Mouse (Mus musculus) left cerebral cortex, adult 18-20 months (tissue): Measurements from ENCODE around the gene Gm28048. TPM values are rescaled to one million over a fixed set of nuclear protein-coding genes. Genes with fewer than 3 reads are reported as not detected.

Source experiments
- DNase-seq, 2 experiments: peaks; one replicate each; pipeline ENCODE4 v3.0.0; 2021 to 2022; ENCODE audit warnings: low spot score in 2 of 2, mixed read lengths in 1 of 2
- total RNA-seq, 2 experiments: library from RNA; stranded (reverse); gene quantifications; 2 replicates each; pipeline ENCODE4 v1.2.3; 2021

Gene Gm28048
- total RNA-seq, 2 experiments from 2014 or later: 10.1 to 11.3 TPM

DNA sequence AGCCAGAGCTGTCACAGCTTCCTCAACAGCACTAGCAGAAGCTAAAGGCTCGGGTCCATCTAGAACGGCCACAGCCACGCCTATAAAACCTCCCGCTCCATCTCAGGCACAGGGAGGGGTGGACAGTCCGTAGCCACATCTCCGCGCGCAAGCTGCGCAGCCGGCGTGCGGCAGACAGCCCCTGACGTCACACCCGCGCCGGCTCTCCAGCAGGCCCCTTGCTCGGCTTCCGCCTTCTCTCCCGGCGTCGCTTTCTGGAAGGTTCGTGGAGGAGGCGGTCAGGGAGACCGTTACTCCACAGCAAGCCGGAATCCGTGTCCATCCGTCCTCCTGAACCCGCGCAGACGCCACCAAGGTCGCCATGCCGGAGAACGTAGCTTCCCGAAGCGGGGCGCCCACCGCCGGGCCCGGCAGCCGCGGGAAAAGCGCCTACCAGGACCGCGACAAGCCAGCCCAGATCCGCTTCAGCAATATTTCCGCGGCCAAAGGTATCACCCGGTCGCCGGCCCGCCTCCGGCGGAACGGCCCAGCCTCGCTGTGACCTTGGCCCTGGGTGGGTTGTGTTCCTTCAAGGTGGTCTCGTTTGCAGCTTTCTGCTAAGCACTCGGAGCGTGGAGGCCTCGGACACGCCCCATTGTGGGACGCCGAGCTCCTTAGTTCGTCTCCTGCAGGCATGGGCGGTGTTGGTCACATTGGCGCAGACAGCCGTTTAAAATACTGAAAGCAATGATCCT is 8.7 kb upstream of the Gm28048 start, which contains the start of gene Cct4:
Cct4 (plus strand) TSS at position 127 of the 734 bp plus-strand sequence.
- peak; percentile 94 to 95 for DNase-seq

DNA sequence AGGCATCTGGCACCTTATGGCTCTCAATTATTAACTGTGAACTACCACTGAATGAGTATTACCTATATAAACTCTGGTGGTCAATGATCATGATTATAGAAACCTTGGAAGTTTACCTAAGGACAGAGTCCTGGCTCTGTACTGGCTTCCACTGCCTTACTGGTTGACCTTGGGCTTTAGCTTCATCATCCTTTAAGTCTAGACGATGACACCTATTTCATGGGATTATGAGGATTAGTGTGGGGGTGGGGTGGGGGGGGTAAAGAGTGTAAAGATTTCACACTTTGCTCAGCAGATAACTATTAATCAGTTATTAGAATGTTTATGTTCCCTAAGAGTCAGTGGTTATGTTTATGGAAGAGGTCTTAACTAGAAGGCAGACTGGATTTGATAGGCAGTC is 7.9 kb upstream of the Gm28048 start:
- no peak for DNase-seq

DNA sequence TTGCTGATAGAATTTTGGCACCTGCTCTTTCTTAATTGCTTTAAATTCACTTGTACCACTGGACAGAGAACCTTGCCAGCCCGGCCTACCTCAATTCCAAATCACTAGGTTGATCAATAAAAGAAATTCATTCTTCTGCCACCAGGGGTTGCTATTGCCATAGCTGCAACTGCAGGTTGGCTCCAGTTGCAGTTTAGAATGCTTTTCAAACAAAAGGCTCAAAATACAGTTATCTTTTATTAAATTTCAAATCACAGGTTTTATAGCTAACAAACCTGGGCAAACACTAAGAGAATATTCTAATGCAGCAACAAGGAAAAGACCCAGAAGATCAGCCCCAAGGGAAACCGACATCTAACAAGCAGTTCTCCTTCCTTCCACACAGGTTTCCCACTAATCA is 5.5 kb upstream of the Gm28048 start:
- DNase-seq: peak; percentile 25 to 42

DNA sequence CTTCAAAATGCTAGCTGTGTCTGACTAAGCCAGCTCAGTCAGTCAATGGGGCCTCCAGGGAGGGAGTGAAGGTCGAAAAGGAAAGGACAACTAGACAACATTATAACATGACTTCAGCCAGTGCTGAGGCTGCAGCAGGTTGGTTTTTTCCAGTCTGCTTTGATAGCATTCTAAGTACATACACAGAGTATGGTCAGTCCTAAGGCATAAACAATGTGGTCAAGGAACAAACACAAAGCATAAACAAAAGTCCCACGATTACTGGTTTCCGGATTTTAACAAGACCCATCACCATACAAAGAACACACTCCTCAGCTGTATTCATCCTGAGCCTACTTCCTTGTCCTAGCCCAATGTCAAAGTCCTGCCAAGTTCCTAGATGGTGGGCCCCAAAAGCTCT is 3.6 kb upstream of the Gm28048 start:
- no peak for DNase-seq

DNA sequence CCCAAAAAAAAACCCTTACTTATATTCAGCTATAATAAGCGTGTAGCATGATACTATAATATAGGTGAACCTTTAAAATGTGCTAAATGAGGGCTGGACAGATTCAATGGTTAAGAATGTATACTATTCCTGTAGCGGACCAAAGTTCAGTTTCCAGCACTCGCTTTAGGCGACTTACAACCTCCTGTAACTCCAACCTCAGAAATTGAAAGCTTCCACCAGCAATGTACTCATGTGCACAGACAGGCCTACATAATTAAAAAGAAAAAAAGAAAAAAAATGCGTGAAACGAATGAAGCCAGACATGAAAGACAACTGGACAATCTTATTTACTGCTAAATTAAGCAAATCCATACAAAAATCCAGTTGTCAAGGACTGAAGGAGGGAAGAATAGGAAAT is 956 bp upstream of the Gm28048 start:
- DNase-seq: no peak

DNA sequence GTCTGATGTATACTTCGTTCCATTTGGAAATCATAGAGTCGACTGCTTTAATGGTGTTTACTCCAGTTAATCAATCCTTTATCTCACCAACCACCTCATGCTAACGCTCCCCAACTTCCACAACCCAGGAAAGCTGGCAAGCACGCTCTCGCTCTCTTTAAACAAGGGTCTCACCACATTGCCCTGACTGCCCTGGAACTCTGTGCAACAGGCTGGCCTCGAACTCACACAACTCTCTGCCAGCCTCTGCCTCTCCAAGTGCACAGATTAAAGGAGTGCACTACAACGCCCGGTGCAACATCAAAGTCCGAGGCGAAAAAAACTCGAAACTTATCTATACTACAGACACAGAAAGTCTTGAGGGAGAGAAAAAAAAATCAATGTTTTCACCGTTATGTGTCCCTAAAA is 343 bp downstream of the Gm28048 start:
- DNase-seq: no peak

DNA sequence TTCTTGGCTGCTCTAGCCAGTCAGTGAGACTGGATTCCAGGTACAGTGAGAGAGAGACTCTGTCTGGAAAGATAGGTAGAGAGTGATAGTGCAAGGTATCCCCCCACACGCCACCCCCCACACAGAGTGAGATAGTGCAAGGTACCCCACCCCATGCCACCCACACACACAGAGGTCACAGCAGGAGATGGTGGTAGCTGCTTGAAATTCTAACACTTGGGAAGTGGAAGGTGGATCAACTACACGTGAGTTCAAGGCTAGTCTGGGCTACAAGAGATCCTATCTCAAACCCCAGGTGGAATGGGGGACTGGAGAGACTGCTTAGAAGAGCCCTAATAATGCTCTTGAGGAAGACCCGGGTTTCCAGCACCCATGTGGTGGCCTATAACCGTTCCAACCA is 849 bp downstream of the Gm28048 start:
- DNase-seq: no peak

DNA sequence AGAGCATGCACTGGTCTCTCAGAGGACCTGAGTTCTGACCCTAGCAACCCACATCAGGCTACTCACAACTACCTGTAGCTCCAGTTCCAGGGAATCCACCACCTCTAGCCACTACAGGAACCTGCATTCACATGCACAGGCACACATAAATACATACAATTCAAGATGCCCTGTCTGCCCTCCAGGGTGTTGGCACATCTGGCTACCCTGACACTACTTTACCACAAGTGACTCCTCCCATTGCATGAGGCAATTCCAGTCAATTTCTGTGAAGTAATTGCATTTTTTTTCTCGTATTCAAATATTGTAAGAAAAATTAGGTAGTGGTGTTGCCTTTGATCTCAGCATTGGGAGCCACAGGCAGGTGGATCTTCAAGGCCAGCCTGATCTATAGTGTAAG is 2.7 kb downstream of the Gm28048 start:
- DNase-seq: no peak

DNA sequence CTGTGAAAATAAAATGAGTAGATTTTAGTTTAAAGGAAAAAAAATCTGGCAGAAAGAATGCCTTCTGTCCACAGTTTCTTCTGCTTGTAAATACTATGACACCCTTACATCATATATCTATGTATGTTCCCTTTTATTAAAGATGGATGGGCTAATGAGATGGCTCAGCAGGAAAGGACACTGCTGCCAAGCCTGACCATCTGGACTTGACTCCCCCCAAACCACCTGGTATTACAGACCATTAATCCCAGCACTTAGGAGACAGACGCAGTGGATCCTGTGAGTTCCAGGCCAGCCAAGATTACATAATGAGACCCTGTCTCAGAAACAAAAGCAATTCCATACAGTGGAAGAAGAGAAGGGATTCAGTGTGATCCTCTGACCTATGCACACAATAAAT is 3.2 kb downstream of the Gm28048 start:
- DNase-seq: no peak

DNA sequence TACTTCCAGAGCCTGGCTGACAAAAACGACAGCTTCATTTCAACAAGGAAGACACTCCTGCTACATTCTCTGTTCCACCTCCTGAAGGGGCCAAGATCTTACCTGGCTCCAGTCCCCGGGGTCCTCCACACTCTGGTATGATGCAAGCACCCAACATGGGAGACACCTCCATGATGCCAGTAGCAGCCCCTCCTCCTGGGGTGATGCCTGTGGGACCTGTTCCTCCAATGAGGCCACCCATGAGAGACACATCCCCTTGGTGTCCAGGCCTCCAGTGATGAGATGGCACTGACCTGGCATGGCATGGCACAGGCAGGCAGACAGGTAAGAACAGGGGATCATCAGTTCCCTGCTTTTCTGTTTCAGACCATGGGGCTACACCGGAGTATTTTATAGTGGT is 3.7 kb downstream of the Gm28048 start:
- no peak for DNase-seq

DNA sequence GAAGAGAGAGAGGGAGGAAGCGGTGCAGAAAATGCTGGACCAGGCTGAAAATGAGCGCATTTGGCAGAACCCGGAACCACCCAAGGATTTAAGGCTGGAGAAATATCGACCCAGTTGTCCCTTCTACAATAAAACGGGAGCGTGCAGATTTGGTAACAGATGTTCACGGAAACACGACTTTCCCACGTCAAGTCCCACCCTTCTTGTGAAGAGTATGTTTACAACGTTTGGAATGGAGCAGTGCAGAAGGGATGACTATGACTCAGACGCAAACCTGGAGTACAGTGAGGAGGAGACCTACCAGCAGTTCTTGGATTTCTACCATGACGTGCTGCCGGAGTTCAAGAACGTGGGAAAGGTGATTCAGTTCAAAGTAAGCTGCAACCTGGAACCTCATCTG is 8.3 kb downstream of the Gm28048 start:
- DNase-seq: peak in 1 of 2 experiments; percentile 23

DNA sequence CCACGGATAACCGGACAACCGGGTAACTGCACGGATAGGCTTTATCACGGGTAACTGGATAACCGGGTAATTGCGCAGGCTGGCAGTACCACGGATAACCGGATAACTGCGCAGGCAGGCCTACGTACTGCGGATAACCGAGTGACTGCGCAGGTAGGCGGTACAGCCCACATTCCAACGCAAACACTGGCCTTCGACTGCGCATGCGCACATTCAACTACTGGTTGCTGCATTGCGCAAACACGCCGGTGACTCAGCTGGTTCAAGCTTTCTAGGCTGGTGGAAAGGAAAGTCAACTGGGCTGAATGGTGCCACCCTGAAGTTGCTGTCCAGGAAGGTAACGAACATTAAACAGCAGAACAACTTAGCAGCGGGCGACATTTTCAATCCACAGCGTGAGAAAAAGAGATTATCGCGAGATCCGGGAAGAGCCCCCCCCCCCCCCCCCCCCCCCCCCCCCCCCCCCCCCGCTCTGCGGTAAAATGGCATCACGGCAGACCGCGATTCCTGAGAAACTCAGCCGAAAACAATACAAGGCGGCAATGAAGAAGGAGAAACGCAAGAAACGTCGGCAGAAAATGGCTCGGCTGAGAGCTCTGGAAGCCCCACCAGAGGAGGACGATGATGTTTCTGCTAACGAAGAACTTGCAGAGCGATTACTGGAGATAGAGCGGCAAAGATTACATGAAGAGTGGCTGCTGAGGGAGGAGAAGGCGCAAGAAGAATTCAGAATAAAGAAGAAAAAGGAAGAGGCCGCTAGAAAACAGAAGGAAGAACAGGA is 9.0 kb downstream of the Gm28048 start:
- peak; percentile 81 to 86 for DNase-seq

DNA sequence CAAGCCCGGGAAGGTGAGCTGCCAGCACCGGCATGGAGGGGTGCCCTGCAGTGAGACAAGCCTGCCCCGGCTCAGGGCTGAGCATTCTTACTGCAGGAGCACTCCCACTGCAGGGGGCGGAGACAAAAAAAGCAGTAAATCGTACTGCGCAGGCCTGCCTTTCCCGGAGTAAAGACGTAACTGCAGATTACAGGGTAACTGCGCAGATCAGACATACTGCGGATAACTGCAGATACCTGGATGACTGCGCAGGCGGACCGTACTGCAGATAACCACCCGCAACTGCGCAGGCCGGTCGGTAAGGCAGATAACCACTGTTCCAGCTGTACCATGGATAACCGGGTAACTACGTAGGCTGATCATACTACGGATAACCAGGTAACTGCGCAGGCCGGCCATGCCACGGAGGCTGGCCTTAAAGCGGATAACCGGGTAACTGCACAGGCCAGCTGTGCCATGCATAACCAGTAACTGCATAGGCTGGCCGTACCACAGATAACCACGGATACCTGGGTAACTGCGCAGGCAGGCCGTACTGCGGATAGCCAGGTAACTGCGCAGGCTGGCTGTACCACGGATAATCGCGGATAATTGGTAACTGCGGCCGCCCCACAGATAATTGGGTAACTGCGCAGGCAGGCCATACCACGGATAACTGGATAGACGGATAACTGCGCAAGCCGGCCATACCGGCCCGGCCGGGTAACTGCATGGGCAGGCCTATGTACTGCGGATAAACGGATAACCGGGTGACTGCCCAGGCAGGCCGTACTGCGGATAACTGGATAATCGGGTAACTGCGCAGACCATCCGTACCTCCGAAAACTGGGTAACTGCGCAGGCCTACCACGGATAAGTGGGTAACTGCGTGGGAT is 9.8 kb downstream of the Gm28048 start, which contains the start of gene Zrsr1:
Zrsr1 (plus strand) TSS at position 171 of the 875 bp plus-strand sequence.
- DNase-seq: peak; percentile 73 to 76

DNA sequence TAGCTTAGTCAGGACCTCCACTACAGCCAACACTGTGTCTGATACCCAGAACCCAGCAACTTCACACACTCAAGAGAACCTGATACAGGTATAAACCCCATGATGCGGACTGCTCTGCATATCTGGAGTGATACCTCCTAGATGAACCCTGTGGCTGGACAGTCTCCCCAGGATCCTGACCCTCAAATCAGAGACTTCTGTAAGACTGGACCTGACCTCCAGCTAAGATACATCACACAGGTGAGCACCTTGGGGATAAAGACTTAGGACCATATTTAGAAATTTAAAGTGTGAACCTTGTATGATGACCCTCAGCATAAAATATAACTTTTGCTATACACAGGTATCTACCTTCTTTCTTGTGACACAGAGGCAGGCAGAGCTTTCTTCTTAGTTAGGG is 11.3 kb downstream of the Gm28048 start:
- no peak for DNase-seq

DNA sequence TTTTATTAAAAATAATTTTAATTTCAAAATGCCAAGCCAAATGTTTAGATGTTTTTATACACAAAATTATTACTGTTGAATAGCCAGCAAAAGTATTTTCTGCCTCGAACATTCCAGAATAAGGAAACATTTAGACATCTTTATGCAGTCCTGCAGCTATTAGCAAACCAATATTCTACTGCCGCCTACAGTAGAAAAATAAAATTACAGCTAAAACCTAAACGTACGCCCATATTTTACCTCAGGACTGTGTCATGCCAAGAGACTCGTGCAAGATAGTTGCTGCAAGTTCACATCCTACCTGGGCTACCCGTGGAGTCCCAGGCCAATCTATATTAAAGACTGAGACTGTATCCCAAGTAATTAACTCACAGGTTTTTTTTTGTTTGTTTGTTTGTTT is 12.4 kb downstream of the Gm28048 start:
- DNase-seq: no peak

DNA sequence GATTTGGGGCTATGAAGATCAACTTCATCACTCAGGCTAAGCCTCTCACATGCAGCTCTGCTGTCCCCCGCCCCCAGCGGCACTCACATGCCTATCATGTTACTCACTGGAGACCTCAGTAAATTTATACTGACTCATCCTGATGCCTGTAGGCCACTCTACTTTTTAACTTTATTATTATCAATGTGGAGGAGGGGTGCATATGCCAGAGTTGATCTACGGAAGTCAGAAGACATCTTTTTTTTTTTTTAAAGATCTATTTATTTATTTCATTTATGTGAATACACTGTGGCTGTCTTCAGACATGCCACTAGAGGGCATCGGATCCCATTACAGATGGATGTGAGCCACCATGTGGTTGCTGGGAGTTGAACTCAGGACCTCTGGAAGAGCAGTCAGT is 16.4 kb downstream of the Gm28048 start:
- DNase-seq: no peak

DNA sequence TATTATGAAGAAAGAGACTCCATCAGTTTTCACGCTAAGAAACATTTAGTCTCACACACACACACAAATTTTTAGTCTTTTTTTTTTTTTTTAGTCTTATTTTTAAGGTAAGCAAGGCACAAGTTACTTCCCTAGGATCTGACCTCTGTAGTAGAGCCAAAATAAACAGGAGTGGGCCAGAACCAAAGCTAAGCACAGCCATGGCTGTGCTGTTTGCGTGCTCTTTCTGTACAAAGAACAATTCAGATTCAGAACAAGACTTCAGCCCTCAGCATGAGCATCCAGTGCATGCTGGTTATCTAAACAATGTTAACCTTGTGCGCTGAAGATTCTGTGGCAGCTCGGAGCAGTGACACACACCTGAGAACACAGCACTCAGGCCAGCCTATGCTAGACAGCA is 17.5 kb downstream of the Gm28048 start:
- DNase-seq: no peak

DNA sequence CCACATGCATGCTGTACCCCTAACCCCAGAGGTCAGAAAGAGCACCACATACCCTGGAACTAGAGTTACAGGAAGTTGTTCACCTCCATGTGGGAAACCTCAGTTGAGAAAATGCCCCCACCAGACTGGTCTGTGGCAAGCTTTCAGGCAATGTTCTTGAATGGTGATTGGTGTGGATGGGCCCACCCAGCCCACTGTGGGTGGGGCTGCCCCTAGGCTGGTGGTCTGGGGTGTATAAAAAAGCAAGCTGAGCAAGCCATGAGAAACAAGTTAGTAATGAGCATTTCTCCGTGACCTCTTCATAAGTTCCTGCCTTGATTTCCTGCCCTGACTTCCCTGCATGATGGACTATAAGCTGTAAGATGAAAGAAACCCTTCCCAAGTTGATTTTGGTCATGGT is 19.8 kb downstream of the Gm28048 start:
- DNase-seq: no peak

DNA sequence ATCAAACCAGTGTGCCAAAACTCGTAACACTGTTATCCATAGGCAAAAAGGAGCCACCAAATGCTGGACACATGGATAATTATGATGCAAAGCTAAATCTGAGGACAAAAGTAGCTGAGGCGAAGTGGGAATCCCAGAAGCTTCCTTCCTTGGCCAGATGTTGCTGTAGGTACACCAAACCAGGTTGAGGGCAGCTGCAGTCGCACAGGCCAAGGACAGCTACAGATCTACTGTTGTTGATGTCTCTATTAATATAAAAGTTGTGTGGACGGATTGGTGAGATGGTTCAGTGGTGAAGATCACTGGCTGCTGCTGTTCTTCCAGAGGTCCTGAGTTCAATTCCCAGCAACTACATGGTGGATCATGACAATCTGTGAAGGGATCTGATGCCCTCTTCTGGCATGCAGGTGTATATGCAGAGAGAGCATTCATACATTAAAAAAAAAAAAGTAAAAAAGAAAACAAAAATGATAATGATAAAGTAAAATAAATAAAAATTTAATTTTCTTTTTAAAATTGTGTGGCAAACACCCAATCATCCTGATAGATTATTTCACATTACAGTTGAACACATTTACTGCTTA is 24.0 kb downstream of the Gm28048 start:
- no peak for DNase-seq

DNA sequence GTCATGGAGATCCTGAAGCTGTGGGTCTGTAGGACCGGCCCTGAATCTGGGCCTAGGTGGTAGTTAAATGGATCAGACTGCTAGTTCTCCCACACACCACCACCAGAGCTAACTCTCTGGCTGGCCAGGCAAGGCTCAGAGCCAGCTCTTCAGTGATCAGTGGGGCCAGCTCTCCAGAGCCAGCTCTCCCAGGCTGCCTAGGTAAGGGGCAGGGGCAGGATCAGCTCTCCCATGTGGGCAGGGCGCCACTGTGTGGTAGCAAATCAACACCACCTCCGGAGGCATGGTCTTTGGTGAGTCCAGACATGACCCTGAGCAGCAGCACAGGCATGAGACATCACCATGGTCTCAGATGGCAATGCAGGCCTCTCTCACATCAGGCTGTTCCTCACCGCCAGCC is 25.1 kb downstream of the Gm28048 start:
- DNase-seq: no peak

DNA sequence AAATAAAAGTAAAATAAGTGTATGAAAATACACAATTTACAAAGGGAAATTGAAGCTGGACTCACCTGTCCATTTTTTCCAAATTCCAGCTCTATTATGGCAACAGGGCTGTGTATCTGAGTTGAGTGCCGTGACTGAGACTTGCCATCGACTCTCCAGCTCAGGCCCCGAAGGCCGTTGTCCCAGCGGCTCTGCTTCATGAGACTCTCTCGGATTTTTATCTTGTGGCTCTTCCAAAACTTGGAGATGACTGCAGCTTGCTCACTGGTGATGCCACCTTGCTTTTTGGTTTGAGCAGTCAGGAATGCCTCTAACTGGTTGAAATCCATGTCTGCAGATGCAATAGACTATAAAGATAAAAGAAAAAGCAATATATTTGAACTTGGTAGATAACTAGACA is 25.5 kb downstream of the Gm28048 start:
- DNase-seq: no peak
